Mouse (Mus musculus): ENCODE data around the gene Misp.

DNA sequence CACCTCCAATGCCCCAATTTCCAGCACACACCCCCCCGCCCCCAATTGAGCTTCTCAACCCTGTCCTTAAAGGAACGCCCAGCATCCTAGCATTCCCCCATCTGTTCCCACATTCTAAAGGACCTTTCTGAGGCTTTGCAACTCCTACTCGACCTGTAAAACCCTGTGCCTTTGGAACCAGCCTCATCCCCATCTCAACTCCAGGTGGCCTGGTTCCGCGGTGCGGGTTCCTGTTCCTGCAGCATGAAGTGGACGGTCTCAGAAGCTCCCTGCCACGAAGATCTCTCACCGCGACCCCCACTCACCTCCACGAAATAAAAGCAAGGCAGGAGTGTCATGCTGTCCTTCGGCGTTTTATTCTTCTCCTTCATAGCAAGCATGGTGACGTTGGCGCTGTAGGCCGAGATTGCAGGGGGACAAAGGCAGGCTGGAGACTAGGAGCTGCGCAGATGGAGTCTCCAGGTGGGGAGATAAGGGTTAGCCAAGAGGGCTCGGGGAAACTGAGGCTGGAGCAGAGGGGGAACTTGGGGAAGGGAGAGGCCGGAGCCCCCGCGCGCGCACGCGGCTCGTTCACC, 53.0 kb downstream of the Misp start:
- TF ChIP-seq KAT2A (IDR thresholded peaks at IDR 0.05; ENCODE audit: insufficient replicate concordance, low read length), result no peak
- no peak for TF ChIP-seq ETS1 (conservative IDR thresholded peaks at IDR 0.05; ENCODE audit: low read depth, low read length)
- no peak for TF ChIP-seq POLR2A (IDR thresholded peaks at IDR 0.05; ENCODE audit: low read depth, low read length)
- TF ChIP-seq CTCF (conservative IDR thresholded peaks at IDR 0.05 in 1 of 2, IDR thresholded peaks at IDR 0.05 in 1 of 2; ENCODE audit: low read depth in 2 of 2, low read length in 2 of 2), result no peak
- no peak for TF ChIP-seq ZC3H11A (IDR thresholded peaks at IDR 0.05; ENCODE audit: low read depth, low read length)
- TF ChIP-seq USF1 (IDR thresholded peaks at IDR 0.05; ENCODE audit: low read depth, low read length), result no peak
- no peak for TF ChIP-seq ELF1 (IDR thresholded peaks at IDR 0.05; ENCODE audit: low read depth, low read length)
- no peak for TF ChIP-seq TBP (conservative IDR thresholded peaks at IDR 0.05; ENCODE audit: low read depth, low read length)
- TF ChIP-seq E2F4 (IDR thresholded peaks at IDR 0.05; ENCODE audit: insufficient replicate concordance, low read depth, low read length), result no peak
- TF ChIP-seq JUND (conservative IDR thresholded peaks at IDR 0.05; ENCODE audit: low read depth, low read length), result no peak
- no peak for TF ChIP-seq CHD1 (IDR thresholded peaks at IDR 0.05; ENCODE audit: low read depth, low read length)

Data from CH12.LX (cell line).